Mouse (Mus musculus) erythroblast, embryonic 14.5 days (primary cell): ENCODE measurements around the gene Prtn3.

Experiments used
- GATA1 ChIP-seq: IDR thresholded peaks from 2 replicates; pipeline ENCODE4 v1.6.1; 2012; ENCODE audit warnings: low read length, inconsistent platforms, mixed read lengths
- TAL1 ChIP-seq: IDR thresholded peaks from 3 replicates; pipeline ENCODE4 v1.6.1; 2012; ENCODE audit warnings: low read length, inconsistent platforms, mixed read lengths

- no peak for TF ChIP-seq GATA1
- TF ChIP-seq TAL1, result no peak
Measured at GRCm38 (mm10) chr10:79843476-79843875, 30.8 kb upstream of the Prtn3 start.
